Mouse (Mus musculus) layer of hippocampus, adult 2 months (tissue): Measurements from ENCODE around the gene Pkp4. TPM values are rescaled to one million over a fixed set of nuclear protein-coding genes. Genes with fewer than 3 reads are reported as not detected.

Source experiments
- DNase-seq, 2 experiments: peaks; one replicate each; pipeline ENCODE4 v3.0.0; 2022; ENCODE audit warnings: low spot score in 2 of 2
- H3K27ac ChIP-seq: fragments of 200-600 bp; 2 replicates; pipeline ENCODE4 v1.8.1; 2022
- H3K4me3 ChIP-seq: fragments of 200-600 bp; 2 replicates; pipeline ENCODE4 v1.8.1; 2022; ENCODE audit warnings: mild to moderate bottlenecking
- CTCF ChIP-seq: fragments of 200-600 bp; conservative IDR thresholded peaks from 2 replicates; pipeline ENCODE4 v1.8.1; 2022; ENCODE audit warnings: antibody characterized with exemption, mild to moderate bottlenecking, moderate library complexity
- total RNA-seq, 2 experiments: library from RNA; stranded (reverse); gene quantifications; 2 replicates each; pipeline ENCODE4 v1.2.3; 2021

Pkp4 gene
- total RNA-seq, 2 experiments from 2014 or later, result 300 to 306 TPM

- Histone ChIP-seq H3K4me3 (no peak overlapping the region), H3K27ac (peak overlapping the region; percentile 54; the same call in 1 of the 2 replicates)
- no peak for TF ChIP-seq CTCF
- DNase-seq, result no peak
Measured at GRCm38 (mm10) chr2:59212430-59212829, 51.8 kb downstream of the Pkp4 start.

GRCm38 (mm10) chr2:59212846-59213245, 52.2 kb downstream of the Pkp4 start:
- Histone ChIP-seq H3K27ac (peak overlapping the region; percentile 54; the same call in 1 of the 2 replicates), H3K4me3 (no peak overlapping the region)
- no peak for DNase-seq
- TF ChIP-seq CTCF, result no peak

- H3K27ac ChIP-seq, result peak overlapping the region; percentile 37
- no peak for TF ChIP-seq CTCF
- DNase-seq, result no peak
- no peak overlapping the region for H3K4me3 ChIP-seq
Measured at GRCm38 (mm10) chr2:59217931-59218330, 57.3 kb downstream of the Pkp4 start.

GRCm38 (mm10) chr2:59219997-59220789, 59.5 kb downstream of the Pkp4 start:
- no peak overlapping the region for H3K4me3 ChIP-seq
- TF ChIP-seq CTCF, result no peak
- no peak for DNase-seq
- H3K27ac ChIP-seq, result 0 out of 2 replicates have a peak overlapping the region, but pooled peaks have one; percentile 2

GRCm38 (mm10) chr2:59226383-59226782, 65.7 kb downstream of the Pkp4 start:
- no peak for TF ChIP-seq CTCF
- H3K27ac ChIP-seq, result peak overlapping the region; percentile 32
- H3K4me3 ChIP-seq, result no peak overlapping the region
- peak in 1 of 2 experiments; percentile 63 for DNase-seq

- Histone ChIP-seq H3K4me3 (no peak overlapping the region), H3K27ac (peak overlapping the region; percentile 32)
- TF ChIP-seq CTCF, result no peak
- DNase-seq, result no peak
Measured at GRCm38 (mm10) chr2:59227011-59227410, 66.4 kb downstream of the Pkp4 start.

- no peak for DNase-seq
- no peak overlapping the region for H3K4me3 ChIP-seq
- peak overlapping the region; percentile 32; the same call in 1 of the 2 replicates for H3K27ac ChIP-seq
- no peak for TF ChIP-seq CTCF
Measured at GRCm38 (mm10) chr2:59227508-59228263, 67.0 kb downstream of the Pkp4 start.

- TF ChIP-seq CTCF, result no peak
- Histone ChIP-seq H3K27ac (peak overlapping the region; percentile 50), H3K4me3 (no peak overlapping the region)
- DNase-seq, result no peak
Measured at GRCm38 (mm10) chr2:59229250-59229895, 68.7 kb downstream of the Pkp4 start.

- TF ChIP-seq CTCF, result no peak
- Histone ChIP-seq H3K27ac (no peak overlapping the region), H3K4me3 (no peak overlapping the region)
- no peak for DNase-seq
Measured at GRCm38 (mm10) chr2:59230656-59231055, 70.0 kb downstream of the Pkp4 start.

- H3K4me3 ChIP-seq, result no peak overlapping the region
- H3K27ac ChIP-seq, result no peak overlapping the region
- no peak for TF ChIP-seq CTCF
- no peak for DNase-seq
Measured at GRCm38 (mm10) chr2:59231514-59231913, 70.9 kb downstream of the Pkp4 start.

- Histone ChIP-seq H3K27ac (no peak overlapping the region), H3K4me3 (no peak overlapping the region)
- no peak for TF ChIP-seq CTCF
- no peak for DNase-seq
Measured at GRCm38 (mm10) chr2:59233294-59233923, 72.8 kb downstream of the Pkp4 start.

GRCm38 (mm10) chr2:59233936-59234335, 73.3 kb downstream of the Pkp4 start:
- no peak for DNase-seq
- Histone ChIP-seq H3K27ac (no peak overlapping the region), H3K4me3 (no peak overlapping the region)
- no peak for TF ChIP-seq CTCF
